ENCODE assay signal across 12 mouse cellular contexts in the genomic region with DNA sequence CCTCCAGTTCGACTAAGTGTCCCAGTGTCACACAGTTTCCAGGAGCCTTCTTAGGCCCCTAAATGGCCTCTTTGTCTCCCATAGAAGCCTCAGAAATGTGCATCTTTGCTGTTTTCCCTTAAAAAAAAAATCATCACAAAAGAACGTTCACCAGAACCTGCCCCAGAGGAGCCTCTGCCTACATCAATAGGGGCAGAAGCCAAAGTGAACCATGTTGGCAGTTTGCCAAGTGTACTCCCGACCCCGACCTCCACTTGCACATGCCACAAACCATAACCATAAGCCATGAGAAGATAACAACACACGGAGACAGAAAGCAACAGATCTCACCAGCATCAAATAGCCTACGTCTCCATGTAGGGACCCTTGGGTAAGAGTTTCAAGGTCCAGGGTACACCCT.
DNase-seq lines count a peak whose midpoint lies in the region; ATAC-seq and TF ChIP-seq lines count a peak whose summit lies in the region.
"Had no signal": no experiment of that assay in that cellular context is flagged by ENCODE, and none has a peak within 500 bp of the region (broad histone marks: within the 10 kb centered on the region; RNA-seq: fewer than 3 reads in every experiment).

No protein-coding gene starts in this region.

- DNase-seq in forebrain, embryonic 10.5 days (ENCODE audit: extremely low spot score, low spot score), result no peak
- DNase-seq in forebrain, postnatal 0 days, result no peak
- DNase-seq in lung, embryonic 14.5 days, result peak; percentile 21
- DNase-seq in lung, adult 2 months, result no peak
- DNase-seq in retina, postnatal 1 day, result peak; percentile 81
- no peak for DNase-seq in heart, adult 2 months
- no peak for DNase-seq in gastrocnemius, postnatal 36 days
- DNase-seq: heart, postnatal 4 days; layer of hippocampus, adult 9-11 months; liver, embryonic 13.5 days had no signal

- no peak for TF ChIP-seq EP300 in heart, adult 2 months (IDR thresholded peaks at IDR 0.05; ENCODE audit: insufficient read depth, low read depth, low read length)

- peak overlapping the region; percentile 89 for H3K27ac ChIP-seq in forebrain, embryonic 10.5 days
- H3K27ac ChIP-seq in forebrain, postnatal 0 days (ENCODE audit: low read depth, low read length), result no peak overlapping the region
- H3K27ac ChIP-seq in lung, embryonic 14.5 days (ENCODE audit: low read depth), result no peak overlapping the region
- H3K27ac ChIP-seq in intestine, embryonic 15.5 days, result no peak overlapping the region
- H3K27ac ChIP-seq in heart, adult 2 months, result no peak overlapping the region
- H3K27ac ChIP-seq: liver, embryonic 13.5 days; stomach, postnatal 0 days had no signal

- H3K9me3 ChIP-seq in forebrain, embryonic 10.5 days, result no peaks in the 10 kb centered on the region
- no peaks in the 10 kb centered on the region for H3K9me3 ChIP-seq in forebrain, postnatal 0 days (ENCODE audit: low read length)
- no peaks in the 10 kb centered on the region for H3K9me3 ChIP-seq in lung, embryonic 14.5 days (ENCODE audit: low read depth, low read length)
- no peaks in the 10 kb centered on the region for H3K9me3 ChIP-seq in intestine, embryonic 15.5 days
- H3K9me3 ChIP-seq: liver, embryonic 13.5 days had no signal

- intact Hi-C loops in heart, adult 2 months (cut with DNase I), result no loop called here
- intact Hi-C loops in gastrocnemius, postnatal 36 days (cut with DNase I), result no loop called here

- no peak overlapping the region for H3K4me2 ChIP-seq in forebrain, postnatal 0 days (ENCODE audit: low read depth)
- no peak overlapping the region for H3K4me2 ChIP-seq in lung, embryonic 14.5 days
- no peak overlapping the region for H3K4me2 ChIP-seq in intestine, embryonic 15.5 days (replicated peaks)
- H3K4me2 ChIP-seq: liver, embryonic 13.5 days had no signal

- H3K4me1 ChIP-seq in forebrain, embryonic 10.5 days, result peaks cover 84% of the 10 kb centered on the region
- H3K4me1 ChIP-seq in forebrain, postnatal 0 days (ENCODE audit: insufficient read depth), result peaks cover 2% of the 10 kb centered on the region; the same call in 1 of the 2 replicates
- no peaks in the 10 kb centered on the region for H3K4me1 ChIP-seq in lung, embryonic 14.5 days (ENCODE audit: insufficient read depth)
- H3K4me1 ChIP-seq in lung, adult 2 months (ENCODE audit: control insufficient read depth, insufficient read depth, low read length), result no peaks in the 10 kb centered on the region; the same call in 1 of the 2 replicates
- H3K4me1 ChIP-seq in intestine, embryonic 15.5 days (replicated peaks), result 0 out of 2 replicates have a peak, but pooled peaks cover 4% of the 10 kb centered on the region
- H3K4me1 ChIP-seq in heart, adult 2 months (ENCODE audit: control insufficient read depth, insufficient read depth, low read length), result no peaks in the 10 kb centered on the region
- H3K4me1 ChIP-seq: liver, embryonic 13.5 days had no signal

- H3K27me3 ChIP-seq in forebrain, embryonic 10.5 days (ENCODE audit: poor library complexity, severe bottlenecking), result no peaks in the 10 kb centered on the region
- no peaks in the 10 kb centered on the region for H3K27me3 ChIP-seq in forebrain, postnatal 0 days (ENCODE audit: insufficient read depth, low read length)
- no peaks in the 10 kb centered on the region for H3K27me3 ChIP-seq in lung, embryonic 14.5 days (ENCODE audit: insufficient read depth, low read length)
- H3K27me3 ChIP-seq in intestine, embryonic 15.5 days (replicated peaks), result no peaks in the 10 kb centered on the region
- H3K27me3 ChIP-seq in heart, adult 2 months (ENCODE audit: control insufficient read depth, insufficient read depth, low read length), result no peaks in the 10 kb centered on the region
- H3K27me3 ChIP-seq: liver, embryonic 13.5 days had no signal

- TF ChIP-seq POLR2A in lung, adult 2 months (IDR thresholded peaks at IDR 0.05; ENCODE audit: borderline replicate concordance, extremely low read depth, low read depth, low read length), result no peak
- no peak for TF ChIP-seq POLR2A in heart, adult 2 months (IDR thresholded peaks at IDR 0.05; ENCODE audit: insufficient read depth, low read depth, low read length)

- no peak for ATAC-seq in forebrain, postnatal 0 days
- ATAC-seq in lung, embryonic 14.5 days (ENCODE audit: insufficient read depth), result no peak
- ATAC-seq in intestine, embryonic 15.5 days, result peak; percentile 76

- H3K9ac ChIP-seq in forebrain, postnatal 0 days, result no peak overlapping the region
- H3K9ac ChIP-seq in lung, embryonic 14.5 days, result no peak overlapping the region
- no peak overlapping the region for H3K9ac ChIP-seq in intestine, embryonic 15.5 days
- H3K9ac ChIP-seq in heart, adult 2 months (ENCODE audit: low read depth, low read length), result no peak overlapping the region
- H3K9ac ChIP-seq: liver, embryonic 13.5 days had no signal

- no peaks in the 10 kb centered on the region for H3K36me3 ChIP-seq in forebrain, embryonic 10.5 days (replicated peaks)
- no peaks in the 10 kb centered on the region for H3K36me3 ChIP-seq in forebrain, postnatal 0 days (ENCODE audit: insufficient read depth)
- no peaks in the 10 kb centered on the region for H3K36me3 ChIP-seq in lung, embryonic 14.5 days (ENCODE audit: insufficient read depth)
- no peaks in the 10 kb centered on the region for H3K36me3 ChIP-seq in intestine, embryonic 15.5 days
- H3K36me3 ChIP-seq in heart, adult 2 months (ENCODE audit: control insufficient read depth, insufficient read depth, low read length), result no peaks in the 10 kb centered on the region
- H3K36me3 ChIP-seq: liver, embryonic 13.5 days had no signal

- no peak for TF ChIP-seq CTCF in forebrain, postnatal 0 days (IDR thresholded peaks at IDR 0.05; ENCODE audit: low read depth)
- TF ChIP-seq CTCF in lung, embryonic 14.5 days (IDR thresholded peaks at IDR 0.05; ENCODE audit: low read depth), result no peak
- TF ChIP-seq CTCF in lung, adult 2 months (IDR thresholded peaks at IDR 0.05; ENCODE audit: insufficient read depth, low read length), result no peak
- TF ChIP-seq CTCF in heart, adult 2 months (IDR thresholded peaks at IDR 0.05), result no peak

- peak overlapping the region; percentile 16; the same call in 1 of the 2 replicates for H3K4me3 ChIP-seq in forebrain, embryonic 10.5 days
- H3K4me3 ChIP-seq in forebrain, postnatal 0 days (ENCODE audit: low read depth, low read length), result no peak overlapping the region
- H3K4me3 ChIP-seq in lung, embryonic 14.5 days (ENCODE audit: low read depth, low read length), result no peak overlapping the region
- no peak overlapping the region for H3K4me3 ChIP-seq in lung, adult 2 months (replicated peaks; ENCODE audit: extremely low read depth, low read depth, low read length)
- H3K4me3 ChIP-seq in intestine, embryonic 15.5 days (replicated peaks), result no peak overlapping the region
- H3K4me3 ChIP-seq in heart, adult 2 months, result no peak overlapping the region
- H3K4me3 ChIP-seq: liver, embryonic 13.5 days had no signal

- WGBS in forebrain, embryonic 10.5 days, result 43% methylated on average over 6 of the region's 6 CpGs
- WGBS in forebrain, postnatal 0 days, result 24% methylated on average over 6 of the region's 6 CpGs
- 32% methylated on average over 6 of the region's 6 CpGs for WGBS in lung, embryonic 14.5 days
- 37% methylated on average over 6 of the region's 6 CpGs for WGBS in lung, adult 2 months
- 31% methylated on average over 6 of the region's 6 CpGs for WGBS in intestine, embryonic 15.5 days
- WGBS in heart, adult 2 months, result 34% methylated on average over 6 of the region's 6 CpGs

- no peaks in the 10 kb centered on the region for H3K79me2 ChIP-seq in heart, adult 2 months (replicated peaks; ENCODE audit: control insufficient read depth, insufficient read depth, low read length)

Comparison
In these comparisons a context has a peak if more than half of its experiments do, and no peak if none do; other contexts are left out.
1. DNase-seq: peak in lung, embryonic 14.5 days (single experiment) and retina, postnatal 1 day (single experiment); none in forebrain, embryonic 10.5 days (single experiment), forebrain, postnatal 0 days (single experiment), lung, adult 2 months (single experiment), heart, adult 2 months (0 of 2) and gastrocnemius, postnatal 36 days (0 of 2).